Mouse (Mus musculus): ENCODE results near the gene Uck1.

DNA sequence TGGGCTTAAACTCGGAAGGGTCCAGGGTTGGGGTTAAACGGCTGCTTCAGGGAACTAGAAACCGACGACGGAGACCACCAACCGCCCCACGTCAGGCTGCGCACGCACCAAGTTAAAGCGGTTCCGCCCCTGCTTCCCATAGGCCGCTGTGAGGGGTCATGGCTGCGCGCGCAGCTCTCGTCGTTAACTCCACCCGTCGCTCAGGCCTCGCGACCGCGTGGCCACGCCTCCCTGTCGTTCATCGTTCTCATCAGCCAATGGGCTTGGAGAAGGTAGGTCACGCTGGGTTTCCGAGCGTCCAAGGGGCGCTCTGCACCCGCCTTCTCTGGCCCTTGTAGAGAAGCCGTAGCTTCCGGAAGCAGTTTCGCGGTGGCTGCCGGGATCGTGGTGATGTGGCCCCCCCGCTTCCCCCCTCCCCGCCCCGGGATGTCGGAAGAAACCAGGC is 28.0 kb upstream of the Uck1 start, which contains the start of gene Swi5:
- TF ChIP-seq CTCF (IDR thresholded peaks at IDR 0.05; ENCODE audit: low read depth, low read length) (no peak), TAL1 (conservative IDR thresholded peaks at IDR 0.05; ENCODE audit: low read depth, low read length) (no peak), GATA1 (IDR thresholded peaks at IDR 0.05; ENCODE audit: borderline replicate concordance, low read length) (no peak), POLR2AphosphoS5 (IDR thresholded peaks at IDR 0.05; ENCODE audit: insufficient replicate concordance, low read depth, low read length) (no peak)
